Mouse (Mus musculus) hindbrain, embryonic 15.5 days (tissue): Measurements from ENCODE around the gene Tpra1. TPM values are rescaled to one million over a fixed set of nuclear protein-coding genes. Genes with fewer than 3 reads are reported as not detected.

Source experiments
- ATAC-seq: fragments of 200-750 bp; cut with Nextera tagmentation; 2 replicates; pipeline ENCODE4 v1.8.0; 2017; ENCODE audit warnings: low read depth, moderate number of reproducible peaks, moderate TSS enrichment; ENCODE audit not compliant: low FRiP score
- H3K27ac ChIP-seq: fragments of 300-500 bp; sonication (generic); replicated peaks from 2 replicates; pipeline ENCODE4 v1.5.1; 2015; ENCODE audit warnings: mild to moderate bottlenecking, inconsistent platforms
- H3K27me3 ChIP-seq: fragments of 300-500 bp; sonication (generic); 2 replicates; pipeline ENCODE4 v1.6.1; 2015; ENCODE audit warnings: control low read depth, inconsistent platforms
- H3K36me3 ChIP-seq: fragments of 300-500 bp; sonication (generic); 2 replicates; pipeline ENCODE4 v1.6.1; 2015; ENCODE audit warnings: control low read depth, inconsistent platforms
- H3K4me1 ChIP-seq: fragments of 300-500 bp; sonication (generic); replicated peaks from 2 replicates; pipeline ENCODE4 v1.6.1; 2015; ENCODE audit warnings: control low read depth, inconsistent platforms
- H3K4me2 ChIP-seq: fragments of 300-500 bp; sonication (generic); 2 replicates; pipeline ENCODE4 v1.6.1; 2015; ENCODE audit warnings: moderate library complexity, mild to moderate bottlenecking, inconsistent platforms
- H3K4me3 ChIP-seq: fragments of 300-500 bp; sonication (generic); 2 replicates; pipeline ENCODE4 v1.5.1; 2015; ENCODE audit warnings: mild to moderate bottlenecking, inconsistent platforms
- H3K9ac ChIP-seq: fragments of 300-500 bp; sonication (generic); 2 replicates; pipeline ENCODE4 v1.6.1; 2015; ENCODE audit warnings: inconsistent platforms
- H3K9me3 ChIP-seq: fragments of 300-500 bp; sonication (generic); 2 replicates; pipeline ENCODE4 v1.6.1; 2016; ENCODE audit warnings: control low read depth, inconsistent platforms
- WGBS: fragments of 180-500 bp; shearing (Covaris S2); methylation state at CpG from one replicate; pipeline ENCODE4 v1.1.7; 2015; 5-methylcytosine and 5-hydroxymethylcytosine counted together
- polyA plus RNA-seq: library from polyadenylated mRNA; unstranded; fragments of >200 nt; fragmentation: Nextera tagmentation; extraction: Ambion mirVana; gene quantifications from 2 replicates; pipeline ENCODE4 v1.2.1, GENCODE M21; 2015

The Tpra1 gene
- polyA plus RNA-seq, 1 experiment from 2014 or later = 94.2 TPM

GRCm38 (mm10) chr6:88930049-88930448 lies 28.0 kb downstream of the Tpra1 start:
- Histone ChIP-seq H3K4me2 (no peak overlapping the region), H3K4me1 (peaks cover 56% of the 10 kb centered on the region), H3K9ac (no peak overlapping the region), H3K27ac (no peak overlapping the region), H3K9me3 (no peaks in the 10 kb centered on the region), H3K27me3 (no peaks in the 10 kb centered on the region), H3K36me3 (no peaks in the 10 kb centered on the region), H3K4me3 (no peak overlapping the region)
- no peak for ATAC-seq
- 28% methylated on average over 7 of the region's 7 CpGs for WGBS

- peaks cover 56% of the 10 kb centered on the region for H3K4me1 ChIP-seq
- no peaks in the 10 kb centered on the region for H3K36me3 ChIP-seq
- no peaks in the 10 kb centered on the region for H3K9me3 ChIP-seq
- H3K27ac ChIP-seq = no peak overlapping the region
- H3K4me3 ChIP-seq = no peak overlapping the region
- H3K27me3 ChIP-seq = no peaks in the 10 kb centered on the region
- H3K4me2 ChIP-seq = no peak overlapping the region
- WGBS = 92% methylated on average over 2 of the region's 2 CpGs
- no peak overlapping the region for H3K9ac ChIP-seq
- ATAC-seq = no peak
These were observed 29.4 kb downstream of the Tpra1 start for GRCm38 (mm10) chr6:88931449-88931848.

- no peak for ATAC-seq
- H3K4me1 ChIP-seq = peaks cover 62% of the 10 kb centered on the region
- no peaks in the 10 kb centered on the region for H3K36me3 ChIP-seq
- H3K4me2 ChIP-seq = no peak overlapping the region
- H3K4me3 ChIP-seq = no peak overlapping the region
- 35% methylated on average over 4 of the region's 4 CpGs for WGBS
- H3K9me3 ChIP-seq = no peaks in the 10 kb centered on the region
- no peak overlapping the region for H3K27ac ChIP-seq
- no peaks in the 10 kb centered on the region for H3K27me3 ChIP-seq
- H3K9ac ChIP-seq = no peak overlapping the region
These were observed 32.1 kb downstream of the Tpra1 start for GRCm38 (mm10) chr6:88934132-88934531.

- Histone ChIP-seq H3K4me3 (no peak overlapping the region), H3K9me3 (no peaks in the 10 kb centered on the region), H3K27ac (no peak overlapping the region), H3K27me3 (no peaks in the 10 kb centered on the region), H3K4me2 (no peak overlapping the region), H3K9ac (no peak overlapping the region), H3K36me3 (no peaks in the 10 kb centered on the region), H3K4me1 (peaks cover 62% of the 10 kb centered on the region)
- WGBS = 21% methylated on average over 4 of the region's 4 CpGs
- ATAC-seq = no peak
These were observed 32.8 kb downstream of the Tpra1 start for GRCm38 (mm10) chr6:88934816-88935215.

- no peak overlapping the region for H3K27ac ChIP-seq
- WGBS = 9% methylated on average over 4 of the region's 4 CpGs
- H3K4me1 ChIP-seq = peaks cover 58% of the 10 kb centered on the region
- no peak for ATAC-seq
- no peak overlapping the region for H3K9ac ChIP-seq
- no peaks in the 10 kb centered on the region for H3K9me3 ChIP-seq
- no peak overlapping the region for H3K4me2 ChIP-seq
- no peak overlapping the region for H3K4me3 ChIP-seq
- no peaks in the 10 kb centered on the region for H3K27me3 ChIP-seq
- H3K36me3 ChIP-seq = no peaks in the 10 kb centered on the region
These were observed 33.8 kb downstream of the Tpra1 start for GRCm38 (mm10) chr6:88935735-88936276.

GRCm38 (mm10) chr6:88936342-88937213 lies 34.5 kb downstream of the Tpra1 start:
- H3K36me3 ChIP-seq = no peaks in the 10 kb centered on the region
- H3K4me3 ChIP-seq = no peak overlapping the region
- H3K9ac ChIP-seq = no peak overlapping the region
- H3K4me1 ChIP-seq = peaks cover 66% of the 10 kb centered on the region
- H3K27ac ChIP-seq = no peak overlapping the region
- H3K4me2 ChIP-seq = no peak overlapping the region
- WGBS = 55% methylated on average over 13 of the region's 13 CpGs
- no peaks in the 10 kb centered on the region for H3K27me3 ChIP-seq
- no peak for ATAC-seq
- no peaks in the 10 kb centered on the region for H3K9me3 ChIP-seq

GRCm38 (mm10) chr6:88937214-88937549 lies 35.1 kb downstream of the Tpra1 start:
- Histone ChIP-seq H3K27ac (no peak overlapping the region), H3K4me2 (no peak overlapping the region), H3K4me1 (peaks cover 72% of the 10 kb centered on the region), H3K9me3 (no peaks in the 10 kb centered on the region), H3K9ac (no peak overlapping the region), H3K4me3 (no peak overlapping the region), H3K27me3 (no peaks in the 10 kb centered on the region), H3K36me3 (no peaks in the 10 kb centered on the region)
- 34% methylated on average over 4 of the region's 4 CpGs for WGBS
- no peak; the same call in 1 of the 2 replicates for ATAC-seq

- Histone ChIP-seq H3K9ac (no peak overlapping the region), H3K9me3 (no peaks in the 10 kb centered on the region), H3K36me3 (no peaks in the 10 kb centered on the region), H3K4me3 (no peak overlapping the region), H3K27ac (peak overlapping the region; percentile 43), H3K4me1 (peaks cover 81% of the 10 kb centered on the region), H3K4me2 (no peak overlapping the region), H3K27me3 (no peaks in the 10 kb centered on the region)
- whole genome bisulfite sequencing = 12% methylated on average over 4 of the region's 4 CpGs
- ATAC-seq = no peak; the same call in 1 of the 2 replicates
These were observed 36.1 kb downstream of the Tpra1 start for GRCm38 (mm10) chr6:88937971-88938663.

- no peaks in the 10 kb centered on the region for H3K9me3 ChIP-seq
- no peak overlapping the region for H3K4me3 ChIP-seq
- no peak for ATAC-seq
- no peaks in the 10 kb centered on the region for H3K36me3 ChIP-seq
- H3K4me1 ChIP-seq = peaks cover 86% of the 10 kb centered on the region
- H3K27ac ChIP-seq = 0 out of 2 replicates have a peak overlapping the region, but pooled peaks have one; percentile 32
- no peak overlapping the region for H3K9ac ChIP-seq
- H3K4me2 ChIP-seq = no peak overlapping the region
- H3K27me3 ChIP-seq = no peaks in the 10 kb centered on the region
- 42% methylated on average over 5 of the region's 5 CpGs for WGBS
These were observed 36.6 kb downstream of the Tpra1 start for GRCm38 (mm10) chr6:88938664-88939055.

- H3K4me2 ChIP-seq = no peak overlapping the region
- H3K4me3 ChIP-seq = no peak overlapping the region
- no peak for ATAC-seq
- WGBS = 24% methylated on average over 12 of the region's 12 CpGs
- H3K27ac ChIP-seq = 0 out of 2 replicates have a peak overlapping the region, but pooled peaks have one; percentile 23
- peaks cover 83% of the 10 kb centered on the region for H3K4me1 ChIP-seq
- no peaks in the 10 kb centered on the region for H3K36me3 ChIP-seq
- H3K9ac ChIP-seq = no peak overlapping the region
- H3K9me3 ChIP-seq = no peaks in the 10 kb centered on the region
- H3K27me3 ChIP-seq = no peaks in the 10 kb centered on the region
These were observed 37.4 kb downstream of the Tpra1 start for GRCm38 (mm10) chr6:88939281-88940089.

GRCm38 (mm10) chr6:88940090-88940916 lies 38.3 kb downstream of the Tpra1 start:
- Histone ChIP-seq H3K36me3 (no peaks in the 10 kb centered on the region), H3K4me3 (no peak overlapping the region), H3K9ac (no peak overlapping the region), H3K4me2 (no peak overlapping the region), H3K27me3 (no peaks in the 10 kb centered on the region), H3K27ac (no peak overlapping the region), H3K4me1 (peaks cover 78% of the 10 kb centered on the region), H3K9me3 (no peaks in the 10 kb centered on the region)
- no peak for ATAC-seq
- WGBS = 65% methylated on average over 9 of the region's 9 CpGs
